Mouse (Mus musculus): ENCODE data around the gene Nup205.

GRCm38 (mm10) chr6:35176979-35177649 is at the start of gene Nup205:
- TF ChIP-seq GATA1 (IDR thresholded peaks at IDR 0.05; ENCODE audit: borderline replicate concordance, low read length) (no peak), FLI1 (IDR thresholded peaks at IDR 0.05; ENCODE audit: low read length) (no peak)
